Mouse (Mus musculus): ENCODE measurements around the gene Fam178b. TPM values are rescaled to one million over a fixed set of nuclear protein-coding genes. Genes with fewer than 3 reads are reported as not detected.

Gene Fam178b
- polyA plus RNA-seq, 1 experiment from 2014 or later: 0.87 TPM

- Histone ChIP-seq H3K4me1 (replicated peaks; ENCODE audit: control insufficient read depth, insufficient read depth, low read length) (no peaks in the 10 kb centered on the region), H3K9ac (ENCODE audit: low read depth, low read length) (peak overlapping the region; percentile 64), H3K27ac (ENCODE audit: low read depth, low read length) (no peak overlapping the region), H3K4me2 (replicated peaks; ENCODE audit: low read depth) (peak overlapping the region; percentile 75), H3K27me3 (replicated peaks; ENCODE audit: control insufficient read depth, insufficient read depth, low read length) (no peaks in the 10 kb centered on the region), H3K36me3 (ENCODE audit: control insufficient read depth, insufficient read depth) (peaks cover 52% of the 10 kb centered on the region), H3K4me3 (ENCODE audit: low read depth, low read length) (peak overlapping the region; percentile 64), H3K9me3 (ENCODE audit: control insufficient read depth) (no peaks in the 10 kb centered on the region)
- peak; percentile 40 for TF ChIP-seq CTCF (IDR thresholded peaks at IDR 0.05; ENCODE audit: low read depth)
- ATAC-seq: no peak
- WGBS: 66% methylated on average over 19 of the region's 19 CpGs
Measured at GRCm38 (mm10) chr1:36545845-36546600, 137.0 kb downstream of the Fam178b start.

GRCm38 (mm10) chr1:36545382-36545781, 137.6 kb downstream of the Fam178b start:
- Histone ChIP-seq H3K4me1 (replicated peaks; ENCODE audit: control insufficient read depth, insufficient read depth, low read length) (no peaks in the 10 kb centered on the region), H3K27me3 (replicated peaks; ENCODE audit: control insufficient read depth, insufficient read depth, low read length) (no peaks in the 10 kb centered on the region), H3K9me3 (ENCODE audit: control insufficient read depth) (no peaks in the 10 kb centered on the region), H3K27ac (ENCODE audit: low read depth, low read length) (no peak overlapping the region), H3K36me3 (ENCODE audit: control insufficient read depth, insufficient read depth) (peaks cover 51% of the 10 kb centered on the region), H3K9ac (ENCODE audit: low read depth, low read length) (no peak overlapping the region), H3K4me3 (ENCODE audit: low read depth, low read length) (no peak overlapping the region), H3K4me2 (replicated peaks; ENCODE audit: low read depth) (no peak overlapping the region)
- no peak for TF ChIP-seq CTCF (IDR thresholded peaks at IDR 0.05; ENCODE audit: low read depth)
- 73% methylated on average over 2 of the region's 2 CpGs for WGBS
- ATAC-seq: no peak

- H3K36me3 ChIP-seq (ENCODE audit: control insufficient read depth, insufficient read depth): peaks cover 43% of the 10 kb centered on the region
- no peaks in the 10 kb centered on the region for H3K27me3 ChIP-seq (replicated peaks; ENCODE audit: control insufficient read depth, insufficient read depth, low read length)
- no peak overlapping the region for H3K4me3 ChIP-seq (ENCODE audit: low read depth, low read length)
- no peak for ATAC-seq
- no peak for TF ChIP-seq CTCF (IDR thresholded peaks at IDR 0.05; ENCODE audit: low read depth)
- no peaks in the 10 kb centered on the region for H3K4me1 ChIP-seq (replicated peaks; ENCODE audit: control insufficient read depth, insufficient read depth, low read length)
- no peak overlapping the region for H3K9ac ChIP-seq (ENCODE audit: low read depth, low read length)
- no peaks in the 10 kb centered on the region for H3K9me3 ChIP-seq (ENCODE audit: control insufficient read depth)
- WGBS: 78% methylated on average over 9 of the region's 9 CpGs
- no peak overlapping the region for H3K27ac ChIP-seq (ENCODE audit: low read depth, low read length)
- no peak overlapping the region for H3K4me2 ChIP-seq (replicated peaks; ENCODE audit: low read depth)
Measured at GRCm38 (mm10) chr1:36542925-36543324, 140.1 kb downstream of the Fam178b start.

GRCm38 (mm10) chr1:36541844-36542243, 141.1 kb downstream of the Fam178b start:
- Histone ChIP-seq H3K36me3 (ENCODE audit: control insufficient read depth, insufficient read depth) (peaks cover 43% of the 10 kb centered on the region), H3K27me3 (replicated peaks; ENCODE audit: control insufficient read depth, insufficient read depth, low read length) (no peaks in the 10 kb centered on the region), H3K9me3 (ENCODE audit: control insufficient read depth) (no peaks in the 10 kb centered on the region), H3K4me3 (ENCODE audit: low read depth, low read length) (no peak overlapping the region), H3K27ac (ENCODE audit: low read depth, low read length) (no peak overlapping the region; the same call in 1 of the 2 replicates), H3K9ac (ENCODE audit: low read depth, low read length) (no peak overlapping the region), H3K4me2 (replicated peaks; ENCODE audit: low read depth) (no peak overlapping the region), H3K4me1 (replicated peaks; ENCODE audit: control insufficient read depth, insufficient read depth, low read length) (no peaks in the 10 kb centered on the region)
- WGBS: 97% methylated on average over 16 of the region's 16 CpGs
- no peak for ATAC-seq
- no peak for TF ChIP-seq CTCF (IDR thresholded peaks at IDR 0.05; ENCODE audit: low read depth)

GRCm38 (mm10) chr1:36540807-36541206, 142.2 kb downstream of the Fam178b start:
- no peak overlapping the region for H3K27ac ChIP-seq (ENCODE audit: low read depth, low read length)
- TF ChIP-seq CTCF (IDR thresholded peaks at IDR 0.05; ENCODE audit: low read depth): no peak
- H3K9ac ChIP-seq (ENCODE audit: low read depth, low read length): no peak overlapping the region
- H3K4me3 ChIP-seq (ENCODE audit: low read depth, low read length): no peak overlapping the region
- no peak for ATAC-seq
- no peak overlapping the region for H3K4me2 ChIP-seq (replicated peaks; ENCODE audit: low read depth)
- H3K9me3 ChIP-seq (ENCODE audit: control insufficient read depth): no peaks in the 10 kb centered on the region
- H3K4me1 ChIP-seq (replicated peaks; ENCODE audit: control insufficient read depth, insufficient read depth, low read length): no peaks in the 10 kb centered on the region
- H3K27me3 ChIP-seq (replicated peaks; ENCODE audit: control insufficient read depth, insufficient read depth, low read length): no peaks in the 10 kb centered on the region
- WGBS: 90% methylated on average over 12 of the region's 12 CpGs
- H3K36me3 ChIP-seq (ENCODE audit: control insufficient read depth, insufficient read depth): peaks cover 46% of the 10 kb centered on the region

- WGBS: 93% methylated on average over 11 of the region's 11 CpGs
- no peak for ATAC-seq
Measured at GRCm38 (mm10) chr1:36540132-36540531, 142.9 kb downstream of the Fam178b start.

More at GRCm38 (mm10) chr1:36540132-36540531, 142.9 kb downstream of the Fam178b start:
- H3K27ac ChIP-seq (ENCODE audit: low read depth, low read length): no peak overlapping the region
- H3K9ac ChIP-seq (ENCODE audit: low read depth, low read length): no peak overlapping the region
- no peak overlapping the region for H3K4me3 ChIP-seq (ENCODE audit: low read depth, low read length)
- H3K9me3 ChIP-seq (ENCODE audit: control insufficient read depth): no peaks in the 10 kb centered on the region
- H3K27me3 ChIP-seq (replicated peaks; ENCODE audit: control insufficient read depth, insufficient read depth, low read length): no peaks in the 10 kb centered on the region
- peaks cover 46% of the 10 kb centered on the region for H3K36me3 ChIP-seq (ENCODE audit: control insufficient read depth, insufficient read depth)
- no peak for TF ChIP-seq CTCF (IDR thresholded peaks at IDR 0.05; ENCODE audit: low read depth)
- no peaks in the 10 kb centered on the region for H3K4me1 ChIP-seq (replicated peaks; ENCODE audit: control insufficient read depth, insufficient read depth, low read length)
- H3K4me2 ChIP-seq (replicated peaks; ENCODE audit: low read depth): no peak overlapping the region

Data from intestine, postnatal 0 days (tissue).